Mouse (Mus musculus): ENCODE measurements around the gene Creg2. TPM values are rescaled to one million over a fixed set of nuclear protein-coding genes. Genes with fewer than 3 reads are reported as not detected.
"Not testable (repeated sequence)": the region's sequence is repeated elsewhere in the genome, so short reads cannot be mapped to it uniquely, and the experiment has no call there.

Creg2 gene
- polyA plus RNA-seq, 1 experiment: not detected

GRCm38 (mm10) chr1:39636660-39637059, 14.6 kb downstream of the Creg2 start:
- no peak overlapping the region for H3K4me3 ChIP-seq (ENCODE audit: insufficient read depth, low read depth, low read length)
- H3K27ac ChIP-seq (replicated peaks; ENCODE audit: low read depth, low read length): no peak overlapping the region
- H3K4me1 ChIP-seq (ENCODE audit: control insufficient read depth, insufficient read depth, insufficient read length, low read length): no peaks in the 10 kb centered on the region

- no peaks in the 10 kb centered on the region for H3K4me1 ChIP-seq (ENCODE audit: control insufficient read depth, insufficient read depth, insufficient read length, low read length)
- no peak overlapping the region for H3K4me3 ChIP-seq (ENCODE audit: insufficient read depth, low read depth, low read length)
Measured at GRCm38 (mm10) chr1:39636196-39636595, 15.1 kb downstream of the Creg2 start.

GRCm38 (mm10) chr1:39628606-39629005, 22.7 kb downstream of the Creg2 start:
- no peaks in the 10 kb centered on the region for H3K4me1 ChIP-seq (ENCODE audit: control insufficient read depth, insufficient read depth, insufficient read length, low read length)
- H3K4me3 ChIP-seq (ENCODE audit: insufficient read depth, low read depth, low read length): no peak overlapping the region
- H3K27ac ChIP-seq (replicated peaks; ENCODE audit: low read depth, low read length): no peak overlapping the region

More at GRCm38 (mm10) chr1:39636196-39636595, 15.1 kb downstream of the Creg2 start:
- H3K27ac ChIP-seq (replicated peaks; ENCODE audit: low read depth, low read length): no peak overlapping the region

- H3K4me1 ChIP-seq (ENCODE audit: control insufficient read depth, insufficient read depth, insufficient read length, low read length): no peaks in the 10 kb centered on the region
- no peak overlapping the region for H3K27ac ChIP-seq (replicated peaks; ENCODE audit: low read depth, low read length)
- H3K4me3 ChIP-seq (ENCODE audit: insufficient read depth, low read depth, low read length): no peak overlapping the region
Measured at GRCm38 (mm10) chr1:39625491-39625890, 25.8 kb downstream of the Creg2 start.

GRCm38 (mm10) chr1:39623729-39624128, 27.5 kb downstream of the Creg2 start:
- no peak overlapping the region for H3K4me3 ChIP-seq (ENCODE audit: insufficient read depth, low read depth, low read length)

GRCm38 (mm10) chr1:39623106-39623505, 28.2 kb downstream of the Creg2 start:
- Histone ChIP-seq H3K27ac (replicated peaks; ENCODE audit: low read depth, low read length) (no peak overlapping the region), H3K4me3 (ENCODE audit: insufficient read depth, low read depth, low read length) (no peak overlapping the region), H3K4me1 (ENCODE audit: control insufficient read depth, insufficient read depth, insufficient read length, low read length) (no peaks in the 10 kb centered on the region)

More at GRCm38 (mm10) chr1:39623729-39624128, 27.5 kb downstream of the Creg2 start:
- Histone ChIP-seq H3K27ac (replicated peaks; ENCODE audit: low read depth, low read length) (no peak overlapping the region), H3K4me1 (ENCODE audit: control insufficient read depth, insufficient read depth, insufficient read length, low read length) (no peaks in the 10 kb centered on the region)

GRCm38 (mm10) chr1:39618524-39618923, 32.8 kb downstream of the Creg2 start:
- Histone ChIP-seq H3K4me1 (ENCODE audit: control insufficient read depth, insufficient read depth, insufficient read length, low read length) (no peaks in the 10 kb centered on the region), H3K27ac (replicated peaks; ENCODE audit: low read depth, low read length) (no peak overlapping the region), H3K4me3 (ENCODE audit: insufficient read depth, low read depth, low read length) (no peak overlapping the region)

GRCm38 (mm10) chr1:39615526-39615925, 35.7 kb downstream of the Creg2 start:
- Histone ChIP-seq H3K27ac (replicated peaks; ENCODE audit: low read depth, low read length) (no peak overlapping the region), H3K4me3 (ENCODE audit: insufficient read depth, low read depth, low read length) (no peak overlapping the region), H3K4me1 (ENCODE audit: control insufficient read depth, insufficient read depth, insufficient read length, low read length) (no peaks in the 10 kb centered on the region)

- Histone ChIP-seq H3K4me1 (ENCODE audit: control insufficient read depth, insufficient read depth, insufficient read length, low read length) (no peaks in the 10 kb centered on the region), H3K4me3 (ENCODE audit: insufficient read depth, low read depth, low read length) (no peak overlapping the region), H3K27ac (replicated peaks; ENCODE audit: low read depth, low read length) (peak overlapping the region; percentile 49)
Measured at GRCm38 (mm10) chr1:39614462-39615279, 36.6 kb downstream of the Creg2 start.

- no peak overlapping the region for H3K27ac ChIP-seq (replicated peaks; ENCODE audit: low read depth, low read length)
- no peak overlapping the region for H3K4me3 ChIP-seq (ENCODE audit: insufficient read depth, low read depth, low read length)
- peaks cover 3% of the 10 kb centered on the region; the same call in 1 of the 2 replicates for H3K4me1 ChIP-seq (ENCODE audit: control insufficient read depth, insufficient read depth, insufficient read length, low read length)
Measured at GRCm38 (mm10) chr1:39613061-39613460, 38.2 kb downstream of the Creg2 start.

- no peak overlapping the region for H3K27ac ChIP-seq (replicated peaks; ENCODE audit: low read depth, low read length)
- H3K4me3 ChIP-seq (ENCODE audit: insufficient read depth, low read depth, low read length): no peak overlapping the region
- peaks cover 3% of the 10 kb centered on the region; the same call in 1 of the 2 replicates for H3K4me1 ChIP-seq (ENCODE audit: control insufficient read depth, insufficient read depth, insufficient read length, low read length)
Measured at GRCm38 (mm10) chr1:39612491-39612890, 38.8 kb downstream of the Creg2 start.

GRCm38 (mm10) chr1:39608534-39608933, 42.7 kb downstream of the Creg2 start:
- Histone ChIP-seq H3K4me3 (ENCODE audit: insufficient read depth, low read depth, low read length) (no peak overlapping the region), H3K4me1 (ENCODE audit: control insufficient read depth, insufficient read depth, insufficient read length, low read length) (peaks cover 3% of the 10 kb centered on the region; the same call in 1 of the 2 replicates), H3K27ac (replicated peaks; ENCODE audit: low read depth, low read length) (peak overlapping the region; percentile 35; the same call in 1 of the 2 replicates)

GRCm38 (mm10) chr1:39602477-39602876, 48.8 kb downstream of the Creg2 start:
- Histone ChIP-seq H3K4me1 (ENCODE audit: control insufficient read depth, insufficient read depth, insufficient read length, low read length) (no peaks in the 10 kb centered on the region), H3K27ac (replicated peaks; ENCODE audit: low read depth, low read length) (no peak overlapping the region), H3K4me3 (ENCODE audit: insufficient read depth, low read depth, low read length) (no peak overlapping the region)

GRCm38 (mm10) chr1:39598726-39599125, 52.5 kb downstream of the Creg2 start:
- Histone ChIP-seq H3K4me1 (ENCODE audit: control insufficient read depth, insufficient read depth, insufficient read length, low read length) (no peaks in the 10 kb centered on the region), H3K4me3 (ENCODE audit: insufficient read depth, low read depth, low read length) (no peak overlapping the region), H3K27ac (replicated peaks; ENCODE audit: low read depth, low read length) (no peak overlapping the region)

- H3K4me1 ChIP-seq (ENCODE audit: control insufficient read depth, insufficient read depth, insufficient read length, low read length); H3K4me3 ChIP-seq (ENCODE audit: insufficient read depth, low read depth, low read length); H3K27ac ChIP-seq (replicated peaks; ENCODE audit: low read depth, low read length): not testable (repeated sequence)
Measured at GRCm38 (mm10) chr1:39597135-39597534, 54.1 kb downstream of the Creg2 start.

GRCm38 (mm10) chr1:39593836-39594235, 57.4 kb downstream of the Creg2 start:
- no peak overlapping the region for H3K4me3 ChIP-seq (ENCODE audit: insufficient read depth, low read depth, low read length)
- H3K4me1 ChIP-seq (ENCODE audit: control insufficient read depth, insufficient read depth, insufficient read length, low read length): no peaks in the 10 kb centered on the region
- no peak overlapping the region for H3K27ac ChIP-seq (replicated peaks; ENCODE audit: low read depth, low read length)
